Mouse (Mus musculus) CH12.LX (cell line): ENCODE measurements around the gene Snapc1. TPM values are rescaled to one million over a fixed set of nuclear protein-coding genes. Genes with fewer than 3 reads are reported as not detected.

Experiments used
- DNase-seq: peaks from one replicate; pipeline ENCODE4 v3.0.0-alpha.2; 2013; ENCODE audit errors: extremely low read depth
- H3K27ac ChIP-seq: 2 replicates; pipeline ENCODE4 v1.5.1; 2012; ENCODE audit warnings: low read depth, mild to moderate bottlenecking, control low read depth, moderate library complexity; ENCODE audit not compliant: insufficient read depth
- H3K27me3 ChIP-seq: replicated peaks from 2 replicates; pipeline ENCODE3; 2012; ENCODE audit warnings: inconsistent platforms
- H3K36me3 ChIP-seq, 2 experiments: replicated peaks in 1 of 2; 2 replicates each; pipeline versions ENCODE3 to v1.6.1; 2012; ENCODE audit warnings: inconsistent platforms in 1 of 2, low read length in 1 of 2, mild to moderate bottlenecking in 1 of 2, mixed read lengths in 1 of 2, moderate library complexity in 1 of 2; ENCODE audit not compliant: control insufficient read depth in 1 of 2, insufficient read depth in 1 of 2
- H3K4me1 ChIP-seq, 2 experiments: 2 replicates each; pipeline ENCODE4 v1.6.1; 2012; ENCODE audit warnings: inconsistent platforms in 1 of 2, moderate library complexity in 1 of 2; ENCODE audit not compliant: insufficient read depth in 2 of 2, control insufficient read depth in 1 of 2
- H3K4me2 ChIP-seq: 2 replicates; pipeline ENCODE4 v1.6.1; 2012; ENCODE audit warnings: low read depth, mild to moderate bottlenecking, control low read depth; ENCODE audit not compliant: poor library complexity, insufficient read depth, severe bottlenecking
- H3K4me3 ChIP-seq, 3 experiments: fragments of 150-350 bp in 1 of 3; sonication (generic) in 1 of 3; replicated peaks in 1 of 3; 2 replicates each; pipeline versions ENCODE3 to v1.5.1; 2011 to 2012; ENCODE audit warnings: low read depth in 2 of 3, low read length in 2 of 3, mild to moderate bottlenecking in 2 of 3, moderate library complexity in 2 of 3, control low read depth in 1 of 3, improper control_type of control experiment in 1 of 3, inconsistent platforms in 1 of 3, mixed read lengths in 1 of 3; ENCODE audit not compliant: poor library complexity in 1 of 3
- H3K79me2 ChIP-seq: replicated peaks from 2 replicates; pipeline ENCODE4 v1.6.1; 2012; ENCODE audit warnings: mild to moderate bottlenecking, moderate library complexity; ENCODE audit not compliant: control insufficient read depth, poor library complexity, insufficient read depth, severe bottlenecking; ENCODE audit errors: extremely low read depth
- H3K9ac ChIP-seq: 2 replicates; pipeline ENCODE4 v1.6.1; 2012; ENCODE audit warnings: low read depth, mild to moderate bottlenecking, control low read depth, moderate library complexity; ENCODE audit not compliant: insufficient read depth
- H3K9me3 ChIP-seq: replicated peaks from 2 replicates; pipeline ENCODE3; 2012; ENCODE audit warnings: low read length, inconsistent platforms, mixed read lengths
- CHD2 ChIP-seq: IDR thresholded peaks from 2 replicates; pipeline ENCODE4 v1.6.1; 2011; ENCODE audit warnings: low read length, improper control_type of control experiment
- CTCF ChIP-seq, 2 experiments: IDR thresholded peaks in 1 of 2; conservative IDR thresholded peaks in 1 of 2; 2 replicates each; pipeline ENCODE4 v1.5.1; 2011 to 2012; ENCODE audit warnings: low read depth in 2 of 2, low read length in 2 of 2, improper control_type of control experiment in 1 of 2, inconsistent platforms in 1 of 2, mild to moderate bottlenecking in 1 of 2, moderate library complexity in 1 of 2
- GABPA ChIP-seq: IDR thresholded peaks from 2 replicates; pipeline ENCODE4 v1.6.1; 2012; ENCODE audit warnings: low read depth, low read length, improper control_type of control experiment, inconsistent platforms; ENCODE audit not compliant: insufficient replicate concordance
- HCFC1 ChIP-seq: IDR thresholded peaks from 2 replicates; pipeline ENCODE4 v1.6.1; 2012; ENCODE audit warnings: low read depth, mild to moderate bottlenecking, inconsistent platforms, low read length, improper control_type of control experiment
- JUN ChIP-seq: IDR thresholded peaks from 2 replicates; pipeline ENCODE4 v1.6.1; 2011; ENCODE audit warnings: low read depth, mild to moderate bottlenecking, low read length, improper control_type of control experiment, moderate library complexity; ENCODE audit not compliant: insufficient read depth
- KAT2A ChIP-seq: IDR thresholded peaks from 2 replicates; pipeline ENCODE4 v1.6.1; 2012; ENCODE audit warnings: low read length, improper control_type of control experiment, inconsistent platforms; ENCODE audit not compliant: insufficient replicate concordance
- MAFK ChIP-seq: IDR thresholded peaks from 2 replicates; pipeline ENCODE4 v1.6.1; 2011; ENCODE audit warnings: low read length, improper control_type of control experiment; ENCODE audit not compliant: insufficient replicate concordance
- MYC ChIP-seq: IDR thresholded peaks from 2 replicates; pipeline ENCODE4 v1.6.1; 2011; ENCODE audit warnings: low read depth, mild to moderate bottlenecking, improper control_type of control experiment, low read length
- NRF1 ChIP-seq: IDR thresholded peaks from 2 replicates; pipeline ENCODE4 v1.6.1; 2014; ENCODE audit warnings: low read depth, mild to moderate bottlenecking, inconsistent platforms, low read length, improper control_type of control experiment, moderate library complexity
- PAX5 ChIP-seq: IDR thresholded peaks from 2 replicates; pipeline ENCODE4 v1.6.1; 2012; ENCODE audit warnings: low read length, inconsistent platforms, mixed read lengths
- POLR2AphosphoS2 ChIP-seq: IDR thresholded peaks from 2 replicates; pipeline ENCODE4 v1.6.1; 2011; ENCODE audit warnings: low read depth, low read length, improper control_type of control experiment
- RAD21 ChIP-seq: IDR thresholded peaks from 2 replicates; pipeline ENCODE4 v1.6.1; 2011; ENCODE audit warnings: low read depth, mild to moderate bottlenecking, low read length, improper control_type of control experiment, moderate library complexity
- RCOR1 ChIP-seq: conservative IDR thresholded peaks from 2 replicates; pipeline ENCODE4 v1.6.1; 2012; ENCODE audit warnings: low read depth, mild to moderate bottlenecking, inconsistent platforms, low read length, improper control_type of control experiment
- SMC3 ChIP-seq: IDR thresholded peaks from 2 replicates; pipeline ENCODE4 v1.6.1; 2011; ENCODE audit warnings: low read depth, low read length, improper control_type of control experiment
- TBP ChIP-seq: conservative IDR thresholded peaks from 2 replicates; pipeline ENCODE4 v1.6.1; 2011; ENCODE audit warnings: low read depth, low read length, improper control_type of control experiment
- USF2 ChIP-seq: conservative IDR thresholded peaks from 2 replicates; pipeline ENCODE4 v1.6.1; 2011; ENCODE audit warnings: low read depth, low read length, improper control_type of control experiment
- ZC3H11A ChIP-seq: IDR thresholded peaks from 2 replicates; pipeline ENCODE4 v1.6.1; 2012; ENCODE audit warnings: low read depth, mild to moderate bottlenecking, inconsistent platforms, low read length, improper control_type of control experiment
- ZMIZ1 ChIP-seq: IDR thresholded peaks from 2 replicates; pipeline ENCODE4 v1.6.1; 2012; ENCODE audit warnings: low read depth, mild to moderate bottlenecking, inconsistent platforms, low read length, improper control_type of control experiment
- dilution Hi-C: fragments of 300-500 bp; cut with MboI; formaldehyde crosslinking; loops from 2 replicates; pipeline ENCODE4 v1.14.3; 2020; ENCODE audit warnings: low sequenced_read_pairs; ENCODE audit not compliant: extremely low pct_unique_long_range_greater_than_20kb, extremely low pct_ligation_motif_present
- in situ Hi-C: fragments of 300-500 bp; cut with MboI; formaldehyde crosslinking; loops from 3 replicates; pipeline ENCODE4 v1.14.3; 2019; ENCODE audit warnings: low sequenced_read_pairs, low pct_ligation_motif_present, low pct_unique_long_range_greater_than_20kb, mixed read lengths
- polyA plus RNA-seq: library from polyadenylated mRNA; unstranded; fragments of >175 nt; gene quantifications from 2 replicates; pipeline ENCODE4 v1.2.1, GENCODE M21; 2012; ENCODE audit warnings: low read depth; ENCODE audit not compliant: insufficient read length
- total RNA-seq, 2 experiments: library from RNA; depleted of rRNA; stranded (reverse); fragments of 300-350 nt in 1 of 2; fragments of >200 nt in 1 of 2; gene quantifications; 2 replicates each; pipeline ENCODE4 v1.2.3; 2012 to 2014

The Snapc1 gene
- total and polyA plus RNA-seq, 3 experiments, result 7.7 to 24.0 (median 9.7) TPM

DNA sequence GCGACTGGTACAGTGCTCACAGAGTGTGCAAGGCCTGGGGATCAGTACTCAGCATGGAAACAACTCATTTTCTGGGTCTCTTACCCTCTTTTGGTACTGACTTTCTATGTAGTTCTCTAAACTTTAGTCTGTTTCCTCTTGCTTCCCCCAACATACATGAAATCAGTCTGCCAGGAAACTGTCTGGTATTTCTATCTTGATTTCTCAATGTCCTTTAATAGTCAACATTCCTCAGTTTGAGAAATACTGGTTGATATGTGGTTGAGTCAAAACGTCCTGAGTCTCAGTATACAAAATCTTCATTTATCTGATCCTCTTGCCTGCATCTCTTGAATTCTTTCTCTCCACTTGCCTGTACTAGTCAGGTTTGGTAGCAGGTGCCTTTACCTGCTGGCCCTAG is 29.8 kb upstream of the Snapc1 start:
- TF ChIP-seq JUN, result no peak
- no peak for TF ChIP-seq GABPA
- no peak for TF ChIP-seq SMC3
- TF ChIP-seq POLR2AphosphoS2, result no peak
- TF ChIP-seq KAT2A, result no peak
- H3K27me3 ChIP-seq, result no peaks in the 10 kb centered on the region
- H3K36me3 ChIP-seq, result peaks cover 32 to 77% of the 10 kb centered on the region in 2 experiments
- H3K27ac ChIP-seq, result no peak overlapping the region
- no peak overlapping the region for H3K9ac ChIP-seq
- H3K4me2 ChIP-seq, result no peak overlapping the region
- no peak overlapping the region for H3K4me3 ChIP-seq
- in situ Hi-C loops (no loop called here), dilution Hi-C loops (no loop called here)
- H3K9me3 ChIP-seq, result no peaks in the 10 kb centered on the region
- DNase-seq, result no peak
- H3K79me2 ChIP-seq, result no peaks in the 10 kb centered on the region
- H3K4me1 ChIP-seq, result peaks cover 0 to 20% of the 10 kb centered on the region in 2 experiments; a peak in 2 of 4 replicates

DNA sequence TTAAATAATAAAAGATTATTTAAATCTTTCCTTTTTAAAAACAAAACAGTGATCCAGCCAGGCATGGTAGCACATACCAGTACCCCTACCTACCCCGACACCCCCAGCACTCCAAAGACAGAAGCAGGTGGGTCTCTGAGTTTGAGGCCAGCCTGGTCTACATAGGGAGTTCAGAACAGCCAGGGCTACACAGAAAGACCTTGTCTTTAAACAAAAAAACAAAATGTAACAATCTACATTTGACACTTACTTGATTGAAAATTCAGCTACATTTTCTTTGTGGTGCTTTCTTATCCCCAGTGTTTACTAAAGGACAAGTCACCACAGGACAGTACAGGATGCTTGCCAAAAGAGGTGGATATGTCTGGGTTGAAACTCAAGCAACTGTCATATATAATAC is 26.9 kb upstream of the Snapc1 start, which contains the start of gene Gm49321:
TSS of gene Gm49321 (plus strand) at position 301 of the 400 bp plus-strand sequence.
- H3K9ac ChIP-seq, result no peak within 1 kb of the TSS
- peaks cover 25 to 79% of the 10 kb centered on the region in 2 experiments for H3K36me3 ChIP-seq
- peaks cover 0 to 20% of the 10 kb centered on the region in 2 experiments; a peak in 2 of 4 replicates for H3K4me1 ChIP-seq
- H3K4me3 ChIP-seq, result no peak within 1 kb of the TSS
- no peaks in the 10 kb centered on the region for H3K9me3 ChIP-seq
- H3K27me3 ChIP-seq, result no peaks in the 10 kb centered on the region
- dilution Hi-C loops, result no loop called here
- no peak within 1 kb of the TSS for H3K27ac ChIP-seq
- no peak within 1 kb of the TSS for H3K4me2 ChIP-seq
- TF ChIP-seq RCOR1 (no peak), CHD2 (no peak), CTCF (conservative IDR thresholded peaks at IDR 0.05 in 1 of 2, IDR thresholded peaks at IDR 0.05 in 1 of 2; ENCODE audit: low read depth in 2 of 2, low read length in 2 of 2) (no peak), PAX5 (no peak), ZC3H11A (no peak), TBP (no peak), POLR2AphosphoS2 (no peak), KAT2A (no peak), MYC (no peak), ZMIZ1 (no peak)
- H3K79me2 ChIP-seq, result no peaks in the 10 kb centered on the region
- in situ Hi-C loops, result no loop called here
- no peak for DNase-seq

DNA sequence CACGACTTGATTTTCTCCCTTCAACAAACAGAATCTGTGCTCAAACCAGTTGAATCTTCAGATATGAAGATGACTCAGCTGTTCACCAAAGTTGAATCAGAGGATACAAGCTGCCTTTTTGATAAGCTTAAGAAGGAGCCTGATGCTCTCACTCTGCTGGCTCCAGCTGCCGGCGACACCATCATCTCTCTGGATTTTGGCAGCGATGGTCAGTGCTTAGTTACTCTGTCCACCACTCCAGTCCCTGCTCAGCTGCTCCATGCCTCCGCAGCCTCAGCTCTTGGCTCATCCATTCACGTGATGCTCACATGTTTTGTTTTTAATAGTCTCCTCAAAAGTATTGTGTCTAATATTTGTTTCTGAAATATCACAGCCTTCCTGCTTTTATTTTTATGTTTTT is 24.7 kb upstream of the Snapc1 start:
- DNase-seq, result no peak
- in situ Hi-C loops (no loop called here), dilution Hi-C loops (no loop called here)
- H3K36me3 ChIP-seq, result peaks cover 30 to 79% of the 10 kb centered on the region in 2 experiments
- H3K9ac ChIP-seq, result no peak overlapping the region
- H3K27ac ChIP-seq, result no peak overlapping the region
- no peak for TF ChIP-seq MAFK
- TF ChIP-seq RAD21, result no peak
- no peak for TF ChIP-seq USF2
- no peak for TF ChIP-seq TBP
- no peak for TF ChIP-seq RCOR1
- no peak for TF ChIP-seq NRF1
- no peak for TF ChIP-seq HCFC1
- H3K4me3 ChIP-seq, result no peak overlapping the region
- H3K4me1 ChIP-seq, result peaks cover 0 to 20% of the 10 kb centered on the region in 2 experiments; a peak in 2 of 4 replicates
- H3K9me3 ChIP-seq, result no peaks in the 10 kb centered on the region
- no peaks in the 10 kb centered on the region for H3K79me2 ChIP-seq
- no peak overlapping the region for H3K4me2 ChIP-seq
- no peaks in the 10 kb centered on the region for H3K27me3 ChIP-seq
